Mouse (Mus musculus) ES-Bruce4 (cell line): Measurements from ENCODE around the gene Bsnd.

Experiments used
- CTCF ChIP-seq: IDR thresholded peaks from one replicate; pipeline ENCODE4 v1.8.1; 2011; ENCODE audit warnings: low read depth, low read length
- POLR2A ChIP-seq: IDR thresholded peaks from one replicate; pipeline ENCODE4 v1.8.1; 2011; ENCODE audit warnings: low read length; ENCODE audit not compliant: insufficient read depth

DNA sequence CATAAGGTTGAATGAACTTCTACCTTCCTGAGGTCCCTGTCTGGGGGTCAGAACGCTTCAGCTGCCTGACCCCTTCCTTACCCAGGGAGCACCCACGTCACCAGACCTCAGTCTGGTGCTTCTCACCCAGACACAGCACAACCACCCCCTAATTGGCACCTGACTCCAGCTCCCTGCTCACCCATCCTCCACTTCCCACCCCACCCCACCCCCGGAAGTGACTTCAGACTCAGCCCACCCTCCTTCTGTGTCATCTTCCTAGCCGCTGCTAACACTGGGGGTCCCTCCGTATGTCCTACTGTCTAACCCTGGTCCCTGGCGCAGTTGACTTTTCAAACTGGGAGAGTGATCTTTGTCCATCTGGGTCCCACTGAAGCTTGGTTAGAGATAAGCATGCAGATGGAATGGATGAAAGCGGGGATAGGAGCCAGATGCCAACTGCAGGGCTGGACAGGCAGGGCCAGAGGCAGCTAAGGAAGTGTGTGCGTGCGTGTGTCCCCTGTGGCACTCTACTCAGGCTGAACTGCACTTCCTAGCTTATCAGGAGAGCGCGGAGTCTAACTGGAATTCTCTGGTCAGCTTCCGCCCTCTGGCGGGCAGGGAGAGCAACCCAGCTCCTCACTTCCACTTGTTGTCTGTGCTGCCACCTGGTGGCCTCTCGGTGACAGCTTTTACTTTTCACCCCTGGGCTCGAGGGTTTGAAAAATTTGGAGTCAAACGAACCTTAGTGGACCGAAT, 37.5 kb upstream of the Bsnd start:
- TF ChIP-seq POLR2A (no peak), CTCF (peak; percentile 100)
